Mouse (Mus musculus): ENCODE results near the gene Ahnak2.
"Not testable (repeated sequence)": the region's sequence is repeated elsewhere in the genome, so short reads cannot be mapped to it uniquely, and the experiment has no call there.

Gene Ahnak2

GRCm38 (mm10) chr12:112821974-112822373 is 19.5 kb upstream of the Ahnak2 start:
- no peak for DNase-seq (ENCODE audit: inconsistent age in 2 of 2, low spot score in 1 of 2)

DNA sequence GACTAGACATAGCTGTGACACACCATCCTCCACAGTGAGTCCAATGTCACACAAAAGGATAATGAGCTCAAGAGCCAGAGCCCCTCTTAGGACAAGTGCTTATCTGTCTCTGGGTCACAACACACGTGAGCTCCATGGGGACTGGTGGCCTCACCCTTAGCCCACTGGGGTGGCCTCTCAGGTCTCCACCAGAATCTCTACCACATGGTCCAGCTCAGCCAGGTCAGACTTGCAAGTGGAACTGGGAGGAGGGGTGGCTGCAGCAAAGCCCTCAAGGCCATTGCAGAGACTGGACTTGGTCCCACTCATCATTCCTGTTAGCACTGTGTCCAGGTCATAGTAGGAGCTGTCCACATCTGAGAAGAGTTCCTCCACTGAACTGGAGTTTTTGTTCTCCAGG is 18.8 kb upstream of the Ahnak2 start:
- DNase-seq (ENCODE audit: inconsistent age in 2 of 2, low spot score in 1 of 2) = peak; percentile 46 to 69

GRCm38 (mm10) chr12:112820401-112820999 is 18.0 kb upstream of the Ahnak2 start:
- no peak for DNase-seq (ENCODE audit: inconsistent age in 2 of 2, low spot score in 1 of 2)

DNA sequence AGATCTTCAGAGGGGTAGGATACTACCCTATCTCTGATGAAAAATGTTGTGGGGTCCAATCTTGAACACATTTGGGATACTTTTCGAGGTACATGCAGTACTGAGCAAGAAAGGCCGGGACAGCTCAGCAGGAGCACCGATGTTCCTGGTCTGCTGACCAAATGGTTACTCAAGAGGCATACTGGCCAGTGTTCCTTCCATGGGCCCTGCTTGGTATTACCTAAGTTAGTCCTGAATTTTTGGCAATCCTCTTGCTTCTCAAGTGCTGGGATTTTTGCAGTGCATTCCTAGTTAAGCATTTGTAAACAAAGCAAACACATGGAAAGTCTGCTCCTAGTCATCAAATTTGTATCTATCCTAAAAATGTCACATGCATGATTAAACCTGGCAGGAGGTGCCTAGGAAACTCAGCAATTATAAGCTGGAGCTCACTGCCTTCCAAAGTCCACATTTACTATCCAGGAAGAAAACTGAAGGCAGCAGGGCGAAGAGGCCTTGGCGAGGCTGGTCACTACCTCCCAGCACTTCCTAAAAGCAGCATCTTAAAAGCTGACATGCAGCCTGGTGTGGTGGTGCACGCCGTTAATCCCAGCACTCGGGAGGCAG is 16.7 kb upstream of the Ahnak2 start:
- DNase-seq (ENCODE audit: inconsistent age in 2 of 2, low spot score in 1 of 2) = no peak

- not testable (repeated sequence) for DNase-seq (ENCODE audit: inconsistent age in 2 of 2, low spot score in 1 of 2)
These were observed 14.4 kb upstream of the Ahnak2 start for GRCm38 (mm10) chr12:112816866-112817265.

GRCm38 (mm10) chr12:112816294-112816693 is 13.8 kb upstream of the Ahnak2 start:
- DNase-seq (ENCODE audit: inconsistent age in 2 of 2, low spot score in 1 of 2) = peak in 1 of 2 experiments; percentile 76

DNA sequence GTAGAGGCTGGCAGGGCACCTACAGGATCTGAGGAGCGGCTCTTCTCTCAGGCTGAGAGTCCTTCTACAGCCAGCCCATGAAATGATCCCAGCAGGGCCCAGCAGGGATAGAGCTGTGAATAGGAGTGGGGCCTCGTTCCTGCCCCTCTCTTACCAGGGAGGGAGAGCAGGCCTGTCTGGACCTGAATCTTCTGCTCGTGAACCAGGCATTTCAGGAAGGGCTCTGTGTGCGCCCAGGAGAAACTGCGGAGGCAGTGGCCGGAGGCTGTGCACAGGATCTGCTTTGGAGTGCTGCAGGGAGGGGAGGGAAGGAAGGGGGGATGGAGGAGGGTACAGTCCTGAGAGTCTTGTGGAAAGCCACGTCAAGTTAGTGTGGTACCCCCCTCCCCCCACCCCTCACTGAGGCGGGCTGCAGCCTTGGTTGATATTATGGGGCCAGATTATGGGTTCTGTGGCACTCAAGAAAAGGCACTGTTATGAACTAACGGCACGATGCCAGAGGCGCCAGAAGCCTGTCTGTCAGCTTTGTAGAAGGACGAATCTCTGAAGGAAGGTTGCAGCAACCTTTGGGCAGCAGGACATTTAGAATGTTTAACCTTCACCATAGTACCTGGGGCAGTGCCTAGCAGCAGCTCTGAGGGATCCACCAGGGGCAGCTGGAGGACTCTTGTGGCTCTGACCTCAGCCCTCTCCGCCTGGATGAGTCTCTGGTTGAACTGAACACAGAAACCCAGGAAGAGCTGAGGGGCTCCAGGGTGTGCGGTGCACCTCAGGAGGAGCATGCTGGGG is 12.4 kb upstream of the Ahnak2 start:
- no peak for DNase-seq (ENCODE audit: inconsistent age in 2 of 2, low spot score in 1 of 2)

DNA sequence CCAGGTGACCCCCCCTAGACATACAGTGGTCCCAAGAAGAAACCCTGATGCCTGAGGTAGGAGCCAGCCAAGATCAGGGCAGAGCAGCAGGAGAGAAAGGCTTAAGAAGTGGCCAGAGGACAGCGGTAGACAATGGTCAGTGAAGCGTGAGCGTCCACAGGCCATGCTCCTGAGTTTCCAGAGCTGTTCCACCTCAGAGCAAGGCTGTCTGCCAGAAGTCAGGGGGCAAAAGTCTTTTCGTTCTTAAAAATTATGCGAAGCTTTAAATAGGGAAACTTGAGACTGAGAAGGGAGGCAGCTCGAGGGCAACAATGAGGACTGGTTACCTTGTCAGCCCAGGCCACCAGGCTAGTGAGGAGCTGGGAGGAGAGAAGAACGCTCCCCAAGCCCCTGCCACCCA is 10.9 kb upstream of the Ahnak2 start:
- no peak for DNase-seq (ENCODE audit: inconsistent age in 2 of 2, low spot score in 1 of 2)

DNA sequence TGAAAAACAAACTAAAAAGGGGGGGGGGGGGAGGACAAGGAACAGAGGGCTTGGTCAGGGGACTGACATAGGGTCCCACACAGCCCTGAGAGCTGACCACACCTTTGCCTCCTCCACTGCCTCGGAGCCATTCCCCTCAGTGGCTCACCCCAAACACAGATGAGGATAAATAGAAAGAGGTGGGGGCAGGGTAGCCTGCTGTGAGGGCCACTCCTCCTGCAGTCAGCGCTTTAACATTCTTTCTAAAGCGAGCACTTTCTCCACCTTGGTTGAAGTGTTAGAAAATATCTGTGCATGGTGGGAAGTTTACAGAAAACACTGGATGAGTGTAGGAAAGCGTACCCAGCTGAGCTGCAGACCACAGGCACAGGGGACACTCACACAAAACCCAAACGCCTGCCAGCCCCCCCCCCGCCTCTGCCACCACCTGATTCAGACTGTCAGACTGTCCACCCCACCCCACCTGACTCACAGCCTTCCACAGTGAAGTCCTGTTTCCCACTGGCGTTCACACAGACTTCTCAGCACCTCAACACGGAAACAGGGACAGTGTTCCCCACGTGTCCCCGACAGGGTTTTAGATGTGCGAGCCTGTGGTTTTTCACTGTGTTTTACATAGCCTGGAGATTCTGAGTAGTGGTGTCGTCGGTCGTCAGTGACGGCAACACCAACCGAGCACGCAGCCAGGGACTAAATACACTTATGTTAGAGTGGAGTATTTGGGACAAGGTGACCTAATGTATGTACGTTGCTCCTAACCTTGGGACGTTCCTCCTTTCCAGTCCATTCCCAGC is 7.8 kb upstream of the Ahnak2 start:
- DNase-seq (ENCODE audit: inconsistent age in 2 of 2, low spot score in 1 of 2) = no peak

GRCm38 (mm10) chr12:112809641-112810040 is 7.2 kb upstream of the Ahnak2 start:
- DNase-seq (ENCODE audit: inconsistent age in 2 of 2, low spot score in 1 of 2) = no peak

DNA sequence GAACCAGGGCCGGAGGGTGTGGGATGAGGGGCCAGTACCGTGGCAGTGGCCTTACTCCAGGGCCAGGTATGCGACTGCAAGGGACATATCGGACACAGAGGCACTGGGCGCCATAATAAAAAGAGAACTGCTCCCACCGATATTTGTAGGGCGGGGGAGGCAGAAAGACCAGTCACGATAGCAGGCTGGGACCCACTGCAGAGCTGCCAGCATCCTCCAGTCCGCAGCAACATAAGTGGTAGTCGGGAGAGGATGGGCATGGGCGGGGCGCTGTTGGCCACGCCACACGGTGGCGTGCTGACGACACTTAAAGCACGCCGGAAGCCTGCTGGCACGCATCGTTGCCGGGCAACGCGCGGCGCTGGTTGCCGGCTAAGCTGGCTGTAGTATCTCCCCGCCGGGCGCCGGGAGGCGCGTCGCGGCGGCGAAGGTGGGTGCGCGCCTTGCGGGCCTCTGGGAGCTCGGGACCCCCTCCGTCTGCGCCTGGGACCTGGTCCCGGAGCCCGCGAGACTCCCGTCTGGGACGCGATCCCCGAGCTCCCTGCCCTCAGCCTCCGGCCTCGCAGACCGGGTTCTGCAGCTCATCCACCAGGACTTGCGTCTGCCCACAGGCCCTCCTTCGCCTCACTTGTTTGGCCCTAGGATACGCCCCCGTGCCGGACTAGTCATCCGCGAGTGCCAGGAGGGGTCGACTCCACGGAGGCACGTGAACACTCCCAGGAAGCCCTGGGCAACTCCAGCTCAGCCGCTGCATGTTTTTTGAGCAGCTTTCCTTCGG is 6.3 kb upstream of the Ahnak2 start, which contains the start of gene Clba1:
Gene Clba1 (plus strand): TSS at position 351 of the 778 bp plus-strand sequence.
- DNase-seq (ENCODE audit: inconsistent age in 2 of 2, low spot score in 1 of 2) = peak; percentile 94 to 96

DNA sequence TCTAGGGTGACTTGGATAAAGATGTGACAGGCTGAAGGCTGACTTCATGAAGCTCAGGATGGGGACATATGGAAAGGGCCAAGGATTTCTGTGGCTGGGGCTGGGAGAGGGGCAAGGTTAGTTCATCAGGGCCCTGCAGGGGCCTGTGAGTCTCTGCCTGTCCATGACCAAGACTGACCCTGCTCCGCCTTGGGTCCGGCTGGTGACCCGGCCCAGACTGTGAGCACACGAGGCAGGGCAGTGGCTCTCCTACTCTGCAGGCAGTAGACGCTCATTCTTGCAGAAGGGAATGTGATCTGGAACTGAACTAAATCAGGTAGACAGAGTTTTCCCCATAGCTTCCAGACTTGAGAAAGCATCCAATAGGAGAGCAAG is 5.7 kb upstream of the Ahnak2 start:
- no peak for DNase-seq (ENCODE audit: inconsistent age in 2 of 2, low spot score in 1 of 2)

- no peak for DNase-seq (ENCODE audit: inconsistent age in 2 of 2, low spot score in 1 of 2)
These were observed 5.3 kb upstream of the Ahnak2 start for GRCm38 (mm10) chr12:112807796-112808195.

- no peak for DNase-seq (ENCODE audit: inconsistent age in 2 of 2, low spot score in 1 of 2)
These were observed 3.6 kb upstream of the Ahnak2 start for GRCm38 (mm10) chr12:112806044-112806443.

GRCm38 (mm10) chr12:112804046-112804445 is 1.6 kb upstream of the Ahnak2 start:
- DNase-seq (ENCODE audit: inconsistent age in 2 of 2, low spot score in 1 of 2) = peak; percentile 47 to 65

GRCm38 (mm10) chr12:112802917-112803316 is 460 bp upstream of the Ahnak2 start:
- no peak for DNase-seq (ENCODE audit: inconsistent age in 2 of 2, low spot score in 1 of 2)

- peak; percentile 65 to 88 for DNase-seq (ENCODE audit: inconsistent age in 2 of 2, low spot score in 1 of 2)
These were observed 2.0 kb downstream of the Ahnak2 start for GRCm38 (mm10) chr12:112800476-112800875.

DNA sequence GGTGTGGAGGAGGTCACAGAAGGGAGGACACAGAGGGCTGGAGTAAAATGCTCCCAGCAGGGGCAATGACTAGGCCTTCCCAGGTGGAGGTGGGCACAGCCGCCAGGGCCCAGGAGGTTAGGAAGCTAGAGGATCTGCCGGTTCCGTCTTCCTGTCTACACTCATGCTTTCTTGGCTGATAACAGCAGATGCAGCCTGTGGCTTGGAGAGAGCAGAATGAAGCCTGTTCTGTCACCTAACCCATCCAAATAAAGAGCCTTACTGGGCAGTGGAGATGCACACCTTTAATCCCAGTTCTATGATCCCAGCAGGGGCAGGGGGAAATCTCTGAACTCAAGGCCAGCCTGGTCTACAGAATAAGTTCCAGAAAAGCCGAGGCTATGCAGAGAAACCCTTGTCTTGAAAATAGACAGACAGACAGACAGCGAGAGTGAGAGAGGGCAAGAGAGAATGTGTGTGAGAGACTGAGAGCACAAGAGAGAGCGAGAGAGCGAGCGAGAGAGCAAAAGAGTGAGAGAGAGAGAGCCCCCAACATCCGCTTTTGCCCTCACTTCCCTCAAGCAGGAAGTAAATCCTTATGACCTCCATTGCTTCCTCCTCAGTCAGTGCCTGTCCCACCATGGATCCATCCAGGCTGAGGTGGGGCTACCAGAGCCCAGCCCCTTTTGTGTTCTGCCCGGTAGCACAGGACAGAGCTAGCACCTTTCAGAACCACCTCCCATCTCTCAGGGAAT is 3.1 kb downstream of the Ahnak2 start:
- DNase-seq (ENCODE audit: inconsistent age in 2 of 2, low spot score in 1 of 2) = peak in 1 of 2 experiments; percentile 8

- DNase-seq (ENCODE audit: inconsistent age in 2 of 2, low spot score in 1 of 2) = peak in 1 of 2 experiments; percentile 7
These were observed 3.7 kb downstream of the Ahnak2 start for GRCm38 (mm10) chr12:112798716-112799115.

DNA sequence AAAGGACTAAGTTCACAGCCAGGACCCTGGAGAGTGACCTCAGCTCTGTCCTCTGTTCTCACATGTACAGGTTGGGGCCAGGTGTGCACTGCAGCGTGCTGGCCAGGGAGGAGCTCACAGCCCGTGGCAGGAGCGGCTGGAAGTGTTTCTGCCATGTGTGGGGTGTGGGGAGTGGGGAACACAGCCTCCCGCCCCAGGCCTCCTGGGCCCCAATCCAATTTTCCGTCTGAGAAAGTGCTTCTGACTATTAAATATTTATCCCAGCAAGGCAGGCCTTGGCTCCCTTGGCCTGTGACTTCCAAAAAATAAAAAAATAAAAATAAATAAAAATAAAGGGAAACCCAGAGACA is 4.2 kb downstream of the Ahnak2 start:
- DNase-seq (ENCODE audit: inconsistent age in 2 of 2, low spot score in 1 of 2) = no peak

Measured in adrenal gland, adult (tissue).